Mouse (Mus musculus): ENCODE measurements around the gene Cdyl. TPM values are rescaled to one million over a fixed set of nuclear protein-coding genes. Genes with fewer than 3 reads are reported as not detected.

Cdyl gene
- 4.1 and 4.9 TPM in 2 replicates for polyA plus RNA-seq (2012; rRNA removed)

DNA sequence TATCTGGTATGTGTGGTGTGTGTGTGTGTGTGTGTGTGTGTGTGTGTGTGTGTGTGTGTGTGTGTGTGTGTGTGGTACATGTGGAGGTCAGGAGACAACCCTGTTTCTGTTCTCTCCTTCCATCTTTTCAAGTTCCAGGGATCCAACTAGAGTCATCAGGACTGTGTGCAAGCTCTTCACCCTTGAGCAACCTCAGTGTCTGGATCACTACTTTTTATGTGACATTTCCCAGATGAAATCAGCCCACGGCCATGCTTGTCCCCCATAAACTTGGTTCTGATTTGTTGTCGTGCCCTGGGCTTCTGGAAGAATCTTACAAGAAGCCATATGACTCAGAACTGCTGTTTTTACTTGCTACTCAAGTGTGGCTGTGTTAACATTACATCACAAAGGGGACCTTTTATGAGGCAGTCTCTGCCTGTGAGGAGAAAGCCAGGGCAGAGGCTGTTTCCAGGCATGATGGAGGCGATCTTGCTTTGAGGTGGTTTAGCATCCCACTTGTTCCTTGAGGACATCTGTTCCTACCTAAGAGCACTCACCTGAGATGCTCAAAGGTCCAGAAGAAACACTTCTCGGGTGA is at the start of gene Cdyl:
TSS of gene Cdyl (plus strand) at position 428 of the 580 bp plus-strand sequence.

DNA sequence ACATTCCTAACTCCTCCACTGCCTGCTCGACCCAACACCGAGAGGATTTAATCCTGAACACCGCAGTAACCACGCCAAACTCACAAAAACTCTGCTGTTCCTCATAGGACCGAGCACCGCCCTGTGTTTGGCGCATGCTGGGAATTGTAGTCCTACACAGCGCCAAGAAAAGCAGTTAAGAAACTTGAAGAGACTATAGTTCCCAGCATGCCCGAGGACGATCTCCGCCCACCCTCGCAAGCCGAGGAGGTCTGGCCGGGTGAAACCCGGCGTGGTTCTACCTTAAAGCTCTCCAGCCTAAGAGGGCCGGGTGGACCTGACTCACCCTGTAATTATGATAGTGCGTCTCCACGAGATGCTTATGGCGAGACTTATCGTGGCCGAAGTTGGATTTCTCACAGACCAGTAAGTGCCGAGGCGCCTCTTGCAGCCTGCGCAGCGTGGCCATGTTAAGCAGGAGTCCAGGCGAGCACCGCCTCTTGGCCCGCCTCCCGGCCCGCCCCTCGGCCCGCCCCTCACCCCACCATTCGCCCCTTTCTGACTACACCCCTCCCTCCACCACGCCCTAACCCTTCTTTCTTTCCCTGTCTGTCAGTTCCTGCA is 246.3 kb downstream of the Cdyl start, which contains the start of gene Rpp40:
TSS of gene Rpp40 (minus strand) at position 481 of the 603 bp plus-strand sequence.

Other genes with a start within 250 kb of the Cdyl start
- 4.1 and 4.8 TPM in 2 replicates for gene Rpp40, start 246.5 kb downstream of the Cdyl start, polyA plus RNA-seq (2012; rRNA removed)